Mouse (Mus musculus) liver, embryonic 14 days (tissue): ENCODE measurements around the gene Cldn14. TPM values are rescaled to one million over a fixed set of nuclear protein-coding genes. Genes with fewer than 3 reads are reported as not detected.

Experiments
- polyA plus RNA-seq: library from polyadenylated mRNA; depleted of rRNA; stranded (reverse); fragments of >200 nt; gene quantifications from 2 replicates; pipeline ENCODE4 v1.2.3, GENCODE M21; 2012; rRNA removed

Cldn14 gene
- polyA plus RNA-seq = 0.46 and 0.77 TPM in 2 replicates

GRCm38 (mm10) chr16:94008737-94009136 is at the start of gene Cldn14:
TSS of gene Cldn14 (minus strand) at chr16:94008837.

GRCm38 (mm10) chr16:93883423-93884085 is 125.1 kb downstream of the Cldn14 start, which contains the start of gene Chaf1b:
TSS of gene Chaf1b (plus strand) at chr16:93883901.

Other genes starting within 250 kb of the Cldn14 start
- 12.8 and 15.2 TPM in 2 replicates for gene Morc3, start 176.7 kb downstream of the Cldn14 start, polyA plus RNA-seq
- 23.5 and 28.0 TPM in 2 replicates for gene Chaf1b, start 124.9 kb downstream of the Cldn14 start, polyA plus RNA-seq
- under 0.01 and 0.02 TPM in 2 replicates for gene Sim2, start 76.1 kb upstream of the Cldn14 start, polyA plus RNA-seq